Mouse (Mus musculus) MN1 (cell line): Measurements from ENCODE around the gene Il21r.

Source experiments
- DNase-seq: peaks from one replicate; pipeline ENCODE4 v3.0.0-alpha.2; 2016; ENCODE audit warnings: low spot score

The Il21r gene

GRCm38 (mm10) chr7:125601821-125602448 lies 1.3 kb upstream of the Il21r start:
- DNase-seq: no peak

- DNase-seq: no peak
Measured at GRCm38 (mm10) chr7:125604362-125605319, 1.4 kb downstream of the Il21r start.

GRCm38 (mm10) chr7:125605725-125606139 lies 2.5 kb downstream of the Il21r start:
- DNase-seq: no peak

GRCm38 (mm10) chr7:125606265-125607164 lies 3.3 kb downstream of the Il21r start:
- no peak for DNase-seq

- no peak for DNase-seq
Measured at GRCm38 (mm10) chr7:125607384-125608182, 4.4 kb downstream of the Il21r start.

GRCm38 (mm10) chr7:125608183-125608688 lies 5.0 kb downstream of the Il21r start:
- DNase-seq: no peak

GRCm38 (mm10) chr7:125613579-125613978 lies 10.3 kb downstream of the Il21r start:
- DNase-seq: no peak

- no peak for DNase-seq
Measured at GRCm38 (mm10) chr7:125615453-125615852, 12.2 kb downstream of the Il21r start.

- DNase-seq: no peak
Measured at GRCm38 (mm10) chr7:125618016-125618415, 14.8 kb downstream of the Il21r start.

- DNase-seq: no peak
Measured at GRCm38 (mm10) chr7:125620077-125620476, 16.8 kb downstream of the Il21r start.

- DNase-seq: no peak
Measured at GRCm38 (mm10) chr7:125622741-125623685, 19.8 kb downstream of the Il21r start.

- DNase-seq: no peak
Measured at GRCm38 (mm10) chr7:125625219-125625618, 22.0 kb downstream of the Il21r start.

GRCm38 (mm10) chr7:125625829-125626228 lies 22.6 kb downstream of the Il21r start:
- DNase-seq: no peak

- no peak for DNase-seq
Measured at GRCm38 (mm10) chr7:125630317-125630716, 27.1 kb downstream of the Il21r start.

GRCm38 (mm10) chr7:125630989-125631388 lies 27.8 kb downstream of the Il21r start:
- no peak for DNase-seq

- DNase-seq: no peak
Measured at GRCm38 (mm10) chr7:125637220-125638140, 34.3 kb downstream of the Il21r start.

GRCm38 (mm10) chr7:125638376-125638775 lies 35.1 kb downstream of the Il21r start:
- DNase-seq: no peak

- peak; percentile 61 for DNase-seq
Measured at GRCm38 (mm10) chr7:125638870-125639386, 35.7 kb downstream of the Il21r start.

- DNase-seq: no peak
Measured at GRCm38 (mm10) chr7:125643880-125644279, 40.7 kb downstream of the Il21r start.
